ENCODE assay signal across 25 mouse cellular contexts in the genomic region with DNA sequence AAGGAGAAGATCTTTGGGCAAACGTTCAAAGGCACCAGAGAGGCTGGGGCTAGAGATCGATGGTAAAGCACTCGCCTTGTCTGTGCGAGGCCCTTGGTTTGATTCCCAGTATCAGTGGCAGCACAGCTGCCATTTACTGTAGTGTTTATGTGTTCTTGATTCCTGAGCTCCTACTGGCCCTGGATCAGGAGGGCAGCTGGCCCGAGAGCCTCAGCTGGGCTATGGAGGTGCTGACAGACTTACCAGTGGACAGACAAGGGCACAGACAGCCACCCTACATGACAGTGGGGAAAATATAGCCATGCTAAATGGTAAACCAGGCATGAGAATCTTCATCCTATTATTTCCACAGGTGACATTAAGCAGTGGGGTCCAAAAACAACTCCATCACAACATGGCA. TPM values are rescaled to one million over a fixed set of nuclear protein-coding genes. Genes with fewer than 3 reads are reported as not detected.
A peak's percentile ranks its signal among the peaks of the same experiment; 100 is the strongest.
DNase-seq lines count a peak whose midpoint lies in the region; ATAC-seq lines count a peak whose summit lies in the region.
"Had no signal": no experiment of that assay in that cellular context is flagged by ENCODE, and none has a peak within 500 bp of the region (broad histone marks: within the 10 kb centered on the region; RNA-seq: fewer than 3 reads in every experiment).

No protein-coding gene starts in this region.

- H3K9ac ChIP-seq in forebrain, embryonic 16.5 days (replicated peaks; ENCODE audit: low read depth, low read length) = no peak overlapping the region
- H3K9ac ChIP-seq: embryonic facial prominence, embryonic 12.5 days; intestine, embryonic 15.5 days; liver, embryonic 14.5 days; lung, embryonic 15.5 days; neural tube, embryonic 12.5 days; stomach, embryonic 15.5 days had no signal

- H3K4me1 ChIP-seq in forebrain, embryonic 16.5 days (replicated peaks; ENCODE audit: control insufficient read depth, insufficient read depth, low read length) = peaks cover 7% of the 10 kb centered on the region

- H3K4me3 ChIP-seq in forebrain, embryonic 16.5 days (replicated peaks; ENCODE audit: low read length) = no peak overlapping the region
- H3K4me3 ChIP-seq: embryonic facial prominence, embryonic 12.5 days; hindbrain, embryonic 10.5 days; intestine, embryonic 15.5 days; lung, embryonic 15.5 days; megakaryocyte, embryonic 14.5 days; neural tube, embryonic 12.5 days; stomach, embryonic 15.5 days had no signal

- intact Hi-C loops in heart, postnatal 14 days (cut with DNase I) = no loop called here
- intact Hi-C loops in left cerebral cortex, postnatal 4 days (cut with DNase I) = no loop called here
- intact Hi-C loops in gastrocnemius, postnatal 36 days (cut with DNase I) = no loop called here

- DNase-seq in heart, adult 18-20 months = peak; percentile 45 to 71
- DNase-seq in heart, postnatal 14 days = no peak
- peak; percentile 46 for DNase-seq in left cerebral cortex, postnatal 4 days
- no peak for DNase-seq in left cerebral cortex, adult 9 months (ENCODE audit: low spot score in 2 of 2)
- peak; percentile 43 to 53 for DNase-seq in gastrocnemius, postnatal 36 days
- peak; percentile 78 for DNase-seq in skeletal muscle tissue, adult 2 months (ENCODE audit: low read depth, low spot score)
- no peak for DNase-seq in thymus, postnatal 25 days
- DNase-seq: adrenal gland, postnatal 36 days; cerebellum, adult 11 months; cerebellum, postnatal 25 days; kidney, adult 9 months; kidney, postnatal 36 days; lung, postnatal 36 days; midbrain, embryonic 14.5 days; thymus, postnatal 4 days had no signal

- no peak overlapping the region for H3K27ac ChIP-seq in forebrain, embryonic 16.5 days (ENCODE audit: low read length)
- H3K27ac ChIP-seq: embryonic facial prominence, embryonic 12.5 days; hindbrain, embryonic 10.5 days; liver, embryonic 14.5 days; lung, embryonic 15.5 days; neural tube, embryonic 12.5 days; stomach, embryonic 15.5 days had no signal

- no peak for ATAC-seq in forebrain, embryonic 16.5 days
- ATAC-seq: hindbrain, embryonic 16.5 days; intestine, embryonic 15.5 days had no signal

- H3K9me3 ChIP-seq in forebrain, embryonic 16.5 days (ENCODE audit: control insufficient read depth, low read length) = peaks cover 5% of the 10 kb centered on the region; the same call in 1 of the 2 replicates
- H3K9me3 ChIP-seq: intestine, embryonic 15.5 days; stomach, embryonic 15.5 days had no signal

- no peaks in the 10 kb centered on the region for H3K27me3 ChIP-seq in forebrain, embryonic 16.5 days (replicated peaks; ENCODE audit: control insufficient read depth, insufficient read depth, low read length)
- H3K27me3 ChIP-seq: embryonic facial prominence, embryonic 12.5 days; intestine, embryonic 15.5 days; lung, embryonic 15.5 days; neural tube, embryonic 12.5 days; stomach, embryonic 15.5 days had no signal

- no peak overlapping the region for H3K4me2 ChIP-seq in forebrain, embryonic 16.5 days (ENCODE audit: low read length)
- H3K4me2 ChIP-seq: embryonic facial prominence, embryonic 12.5 days; intestine, embryonic 15.5 days; lung, embryonic 15.5 days; neural tube, embryonic 12.5 days; stomach, embryonic 15.5 days had no signal

- 92% methylated on average over 5 of the region's 5 CpGs for WGBS in forebrain, embryonic 16.5 days

- peaks cover 19% of the 10 kb centered on the region for H3K36me3 ChIP-seq in forebrain, embryonic 16.5 days (ENCODE audit: control insufficient read depth, insufficient read depth)

RNA-seq across cellular contexts. Expression of gene Per2, which starts 8.3 kb away (rescaled TPM):
- total RNA-seq in heart, adult 18-20 months (2021) = 1 to 10 TPM; 4.7 to 5.6 TPM
- total RNA-seq in heart, postnatal 14 days (2021) = 10 to 100 TPM; 12.3 to 18.9 TPM
- 10 to 100 TPM in 1 of 2 experiments, 1 to 10 TPM in 1; 8.4 to 10.7 TPM for total RNA-seq in left cerebral cortex, postnatal 4 days (2021)
- total RNA-seq in gastrocnemius, postnatal 36 days (2021) = 1 to 10 TPM; 6.7 to 9.9 TPM
- 5.6 and 6.3 TPM in 2 replicates for polyA plus RNA-seq in forebrain, embryonic 16.5 days (2015; fragmentation: Nextera tagmentation; extraction: Ambion mirVana)

RNA-seq across cellular contexts. Expression of gene Hes6, which starts 37.0 kb away (rescaled TPM):
- 10 to 100 TPM; 21.6 to 23.0 TPM for total RNA-seq in heart, adult 18-20 months (2021)
- 10 to 100 TPM; 16.8 to 20.1 TPM for total RNA-seq in heart, postnatal 14 days (2021)
- total RNA-seq in left cerebral cortex, postnatal 4 days (2021) = 10 to 100 TPM; 61.6 to 65.6 TPM
- total RNA-seq in gastrocnemius, postnatal 36 days (2021) = 1 to 10 TPM; 7.5 to 7.9 TPM
- polyA plus RNA-seq in forebrain, embryonic 16.5 days (2015; fragmentation: Nextera tagmentation; extraction: Ambion mirVana) = 208 and 217 TPM in 2 replicates

RNA-seq across cellular contexts. Expression of gene Traf3ip1, which starts 43.6 kb away (rescaled TPM):
- 1 to 10 TPM; 6.0 to 6.5 TPM for total RNA-seq in heart, adult 18-20 months (2021)
- total RNA-seq in heart, postnatal 14 days (2021) = 1 to 10 TPM; 4.6 to 5.9 TPM
- 10 to 100 TPM; 15.4 to 16.1 TPM for total RNA-seq in left cerebral cortex, postnatal 4 days (2021)
- 1 to 10 TPM; 2.7 to 3.4 TPM for total RNA-seq in gastrocnemius, postnatal 36 days (2021)
- polyA plus RNA-seq in forebrain, embryonic 16.5 days (2015; fragmentation: Nextera tagmentation; extraction: Ambion mirVana) = 10.9 and 13.2 TPM in 2 replicates

RNA-seq across cellular contexts. Expression of gene Ilkap, which starts 52.2 kb away (rescaled TPM):
- 10 to 100 TPM; 46.9 to 51.0 TPM for total RNA-seq in heart, adult 18-20 months (2021)
- total RNA-seq in heart, postnatal 14 days (2021) = 10 to 100 TPM; 45.4 to 46.7 TPM
- total RNA-seq in left cerebral cortex, postnatal 4 days (2021) = 10 to 100 TPM; 84.7 to 89.3 TPM
- 10 to 100 TPM; 33.2 TPM for total RNA-seq in gastrocnemius, postnatal 36 days (2021)
- polyA plus RNA-seq in forebrain, embryonic 16.5 days (2015; fragmentation: Nextera tagmentation; extraction: Ambion mirVana) = 158 and 163 TPM in 2 replicates

Comparison
In these comparisons a context has a peak if more than half of its experiments do, and no peak if none do; other contexts are left out.
1. DNase-seq: peak in heart, adult 18-20 months (2 of 2), left cerebral cortex, postnatal 4 days (single experiment), gastrocnemius, postnatal 36 days (2 of 2) and skeletal muscle tissue, adult 2 months (single experiment); none in heart, postnatal 14 days (0 of 2), left cerebral cortex, adult 9 months (0 of 2) and thymus, postnatal 25 days (single experiment).